Mouse (Mus musculus) splenic B cell, adult 2 months (primary cell): ENCODE results near the gene Adcy7.

Experiments
- DNase-seq: peaks from one replicate; pipeline ENCODE4 v3.0.0-alpha.2; 2011; ENCODE audit warnings: low read depth, low spot score
- H3K27me3 ChIP-seq: 2 replicates; pipeline ENCODE4 v1.6.1; 2012; ENCODE audit warnings: mild to moderate bottlenecking, low read length, moderate library complexity, mixed read lengths; ENCODE audit not compliant: control insufficient read depth, poor library complexity, insufficient read depth, severe bottlenecking
- H3K36me3 ChIP-seq: 2 replicates; pipeline ENCODE4 v1.6.1; 2012; ENCODE audit warnings: mild to moderate bottlenecking, low read length, moderate library complexity, mixed read lengths; ENCODE audit not compliant: control insufficient read depth, poor library complexity, insufficient read depth, severe bottlenecking

Adcy7 gene

GRCm38 (mm10) chr8:88359959-88360358 is 87.8 kb downstream of the Adcy7 start:
- H3K27me3 ChIP-seq, result no peaks in the 10 kb centered on the region
- DNase-seq, result peak; percentile 20
- H3K36me3 ChIP-seq, result peaks cover 18% of the 10 kb centered on the region

- DNase-seq, result no peak
- peaks cover 11% of the 10 kb centered on the region for H3K36me3 ChIP-seq
Observed at GRCm38 (mm10) chr8:88361044-88361707, 89.0 kb downstream of the Adcy7 start.

GRCm38 (mm10) chr8:88361708-88362428 is 89.7 kb downstream of the Adcy7 start, which contains the start of gene Brd7:
Brd7 (minus strand) TSS chr8:88362194.
- peaks cover 6% of the 10 kb centered on the region for H3K36me3 ChIP-seq
- H3K27me3 ChIP-seq, result no peaks in the 10 kb centered on the region
- peak; percentile 88 for DNase-seq

More at GRCm38 (mm10) chr8:88361044-88361707, 89.0 kb downstream of the Adcy7 start:
- no peaks in the 10 kb centered on the region for H3K27me3 ChIP-seq

- no peaks in the 10 kb centered on the region for H3K27me3 ChIP-seq
- DNase-seq, result peak; percentile 59
- peaks cover 2% of the 10 kb centered on the region; the same call in 1 of the 2 replicates for H3K36me3 ChIP-seq
Observed at GRCm38 (mm10) chr8:88362446-88363150, 90.4 kb downstream of the Adcy7 start.

- no peaks in the 10 kb centered on the region for H3K36me3 ChIP-seq
- no peaks in the 10 kb centered on the region for H3K27me3 ChIP-seq
- no peak for DNase-seq
Observed at GRCm38 (mm10) chr8:88369221-88369620, 97.0 kb downstream of the Adcy7 start.

GRCm38 (mm10) chr8:88369805-88370204 is 97.6 kb downstream of the Adcy7 start:
- Histone ChIP-seq H3K27me3 (no peaks in the 10 kb centered on the region), H3K36me3 (no peaks in the 10 kb centered on the region)

GRCm38 (mm10) chr8:88371522-88371921 is 99.3 kb downstream of the Adcy7 start:
- H3K36me3 ChIP-seq, result no peaks in the 10 kb centered on the region
- no peaks in the 10 kb centered on the region for H3K27me3 ChIP-seq
- no peak for DNase-seq

More at GRCm38 (mm10) chr8:88369805-88370204, 97.6 kb downstream of the Adcy7 start:
- DNase-seq, result no peak

- Histone ChIP-seq H3K36me3 (no peaks in the 10 kb centered on the region), H3K27me3 (no peaks in the 10 kb centered on the region)
- DNase-seq, result no peak
Observed at GRCm38 (mm10) chr8:88376836-88377582, 104.8 kb downstream of the Adcy7 start.
